Comparison of ENCODE assay signal across 19 mouse cellular contexts in the genomic region with DNA sequence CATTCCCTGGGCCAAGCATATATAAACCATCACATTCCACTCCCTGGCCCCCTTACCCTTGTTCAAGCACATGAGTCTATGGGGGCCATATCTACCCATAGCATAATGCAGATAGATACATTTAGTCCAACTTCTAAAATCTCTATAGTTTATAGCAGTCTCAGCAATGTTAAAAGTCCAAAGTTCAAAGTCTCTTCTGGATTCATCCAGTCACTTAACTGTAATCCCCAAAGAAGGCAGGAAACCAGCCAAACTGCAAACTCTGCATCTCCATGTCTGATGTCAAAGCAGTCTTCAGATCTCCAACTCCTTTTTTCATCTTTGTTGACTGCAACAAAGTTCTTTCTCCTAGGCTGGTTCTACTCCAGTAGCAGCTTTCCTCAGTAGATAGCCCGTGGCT. TPM values are rescaled to one million over a fixed set of nuclear protein-coding genes. Genes with fewer than 3 reads are reported as not detected.
A peak's percentile ranks its signal among the peaks of the same experiment; 100 is the strongest.
DNase-seq lines count a peak whose midpoint lies in the region; ATAC-seq and TF ChIP-seq lines count a peak whose summit lies in the region.
"Had no signal": no experiment of that assay in that cellular context is flagged by ENCODE, and none has a peak within 500 bp of the region (broad histone marks: within the 10 kb centered on the region; RNA-seq: fewer than 3 reads in every experiment).

No protein-coding gene starts in this region.

- no peak overlapping the region for H3K4me2 ChIP-seq in intestine, embryonic 16.5 days (ENCODE audit: low read depth, low read length)
- H3K4me2 ChIP-seq in intestine, embryonic 15.5 days (replicated peaks) = no peak overlapping the region
- H3K4me2 ChIP-seq in liver, postnatal 0 days (ENCODE audit: low read depth, low read length) = no peak overlapping the region
- H3K4me2 ChIP-seq in intestine, postnatal 0 days (replicated peaks; ENCODE audit: low read depth) = no peak overlapping the region
- H3K4me2 ChIP-seq: forebrain, embryonic 13.5 days; forebrain, embryonic 15.5 days had no signal

- no peak for TF ChIP-seq CTCF in liver, adult 2 months (IDR thresholded peaks at IDR 0.05; ENCODE audit: low read depth, low read length)
- no peak for TF ChIP-seq CTCF in liver, postnatal 0 days (IDR thresholded peaks at IDR 0.05; ENCODE audit: low read depth)
- TF ChIP-seq CTCF in intestine, postnatal 0 days (IDR thresholded peaks at IDR 0.05; ENCODE audit: low read depth) = no peak

- H3K27ac ChIP-seq in intestine, embryonic 16.5 days (ENCODE audit: low read length) = no peak overlapping the region
- no peak overlapping the region for H3K27ac ChIP-seq in intestine, embryonic 15.5 days
- H3K27ac ChIP-seq in liver, adult 2 months (replicated peaks; ENCODE audit: insufficient read depth, low read depth, low read length) = no peak overlapping the region
- H3K27ac ChIP-seq in liver, postnatal 0 days (ENCODE audit: low read depth) = no peak overlapping the region
- no peak overlapping the region for H3K27ac ChIP-seq in intestine, postnatal 0 days (ENCODE audit: low read depth, low read length)
- H3K27ac ChIP-seq: forebrain, embryonic 13.5 days; forebrain, embryonic 15.5 days had no signal

- H3K9me3 ChIP-seq in intestine, embryonic 16.5 days (ENCODE audit: control insufficient read depth, low read length) = no peaks in the 10 kb centered on the region
- no peaks in the 10 kb centered on the region for H3K9me3 ChIP-seq in intestine, embryonic 15.5 days
- H3K9me3 ChIP-seq in liver, postnatal 0 days (ENCODE audit: low read length) = no peaks in the 10 kb centered on the region
- H3K9me3 ChIP-seq in intestine, postnatal 0 days (ENCODE audit: control insufficient read depth) = no peaks in the 10 kb centered on the region
- H3K9me3 ChIP-seq: forebrain, embryonic 13.5 days; forebrain, embryonic 15.5 days had no signal

- peak; percentile 28 to 38 for DNase-seq in kidney, adult 8-10 months
- DNase-seq in kidney, postnatal 25 days = no peak
- peak; percentile 20 for DNase-seq in liver, adult 2 months (ENCODE audit: extremely low read depth, low read depth, low spot score)
- no peak for DNase-seq in liver, postnatal 0 days
- no peak for DNase-seq in right cerebral cortex, postnatal 14 days
- DNase-seq: adrenal gland, adult 8-10 months; adrenal gland, postnatal 14 days; adrenal gland, postnatal 36 days; cerebellum, adult 11-12 months; cerebellum, adult 2 months; cerebellum, adult 9-10 months; cerebellum, postnatal 10 days; cerebellum, postnatal 25 days; forebrain, postnatal 0 days had no signal

- no peaks in the 10 kb centered on the region for H3K79me2 ChIP-seq in liver, adult 2 months (ENCODE audit: control insufficient read depth, insufficient read depth, low read length)

- no peak for TF ChIP-seq POLR2A in liver, adult 2 months (IDR thresholded peaks at IDR 0.05; ENCODE audit: extremely low read depth, insufficient read depth, low read length)

- no peak overlapping the region for H3K4me3 ChIP-seq in intestine, embryonic 16.5 days (ENCODE audit: low read length)
- no peak overlapping the region for H3K4me3 ChIP-seq in intestine, embryonic 15.5 days (replicated peaks)
- no peak overlapping the region for H3K4me3 ChIP-seq in liver, adult 2 months (ENCODE audit: insufficient read depth, low read depth, low read length)
- no peak overlapping the region for H3K4me3 ChIP-seq in liver, postnatal 0 days (ENCODE audit: low read depth, low read length)
- H3K4me3 ChIP-seq in intestine, postnatal 0 days (ENCODE audit: low read depth, low read length) = no peak overlapping the region
- H3K4me3 ChIP-seq: forebrain, embryonic 13.5 days; forebrain, embryonic 15.5 days had no signal

- TF ChIP-seq EP300 in liver, postnatal 0 days (IDR thresholded peaks at IDR 0.05; ENCODE audit: low read depth) = no peak

- H3K27me3 ChIP-seq in intestine, embryonic 16.5 days (replicated peaks; ENCODE audit: control insufficient read depth, insufficient read depth, low read length) = no peaks in the 10 kb centered on the region
- no peaks in the 10 kb centered on the region for H3K27me3 ChIP-seq in intestine, embryonic 15.5 days (replicated peaks)
- no peaks in the 10 kb centered on the region for H3K27me3 ChIP-seq in liver, adult 2 months (ENCODE audit: control insufficient read depth, insufficient read depth, low read length)
- H3K27me3 ChIP-seq in liver, postnatal 0 days (ENCODE audit: insufficient read depth, low read length) = no peaks in the 10 kb centered on the region
- no peaks in the 10 kb centered on the region for H3K27me3 ChIP-seq in intestine, postnatal 0 days (replicated peaks; ENCODE audit: control insufficient read depth, insufficient read depth, low read length)
- H3K27me3 ChIP-seq: forebrain, embryonic 13.5 days; forebrain, embryonic 15.5 days had no signal

- H3K4me1 ChIP-seq in intestine, embryonic 16.5 days (ENCODE audit: control insufficient read depth, insufficient read depth, low read length) = no peaks in the 10 kb centered on the region
- no peaks in the 10 kb centered on the region for H3K4me1 ChIP-seq in intestine, embryonic 15.5 days (replicated peaks)
- H3K4me1 ChIP-seq in liver, adult 2 months (ENCODE audit: control insufficient read depth, insufficient read depth, low read length) = peaks cover 4% of the 10 kb centered on the region
- H3K4me1 ChIP-seq in liver, postnatal 0 days (ENCODE audit: insufficient read depth) = peaks cover 4% of the 10 kb centered on the region
- no peaks in the 10 kb centered on the region for H3K4me1 ChIP-seq in intestine, postnatal 0 days (replicated peaks; ENCODE audit: control insufficient read depth, insufficient read depth, low read length)
- H3K4me1 ChIP-seq: forebrain, embryonic 13.5 days; forebrain, embryonic 15.5 days had no signal

- ATAC-seq in intestine, embryonic 16.5 days = 0 out of 2 replicates have a peak, but pooled peaks have one; percentile 36
- no peak for ATAC-seq in intestine, embryonic 15.5 days
- no peak for ATAC-seq in liver, postnatal 0 days
- ATAC-seq in intestine, postnatal 0 days = peak; percentile 60
- ATAC-seq: forebrain, embryonic 13.5 days; forebrain, embryonic 15.5 days; forebrain, postnatal 0 days had no signal

- no peaks in the 10 kb centered on the region for H3K36me3 ChIP-seq in intestine, embryonic 16.5 days (ENCODE audit: control insufficient read depth, insufficient read depth, low read length)
- no peaks in the 10 kb centered on the region for H3K36me3 ChIP-seq in intestine, embryonic 15.5 days
- no peaks in the 10 kb centered on the region for H3K36me3 ChIP-seq in liver, adult 2 months (ENCODE audit: control insufficient read depth, insufficient read depth, low read length)
- no peaks in the 10 kb centered on the region for H3K36me3 ChIP-seq in liver, postnatal 0 days (replicated peaks; ENCODE audit: insufficient read depth, low read length)
- no peaks in the 10 kb centered on the region for H3K36me3 ChIP-seq in intestine, postnatal 0 days (ENCODE audit: control insufficient read depth, insufficient read depth)
- H3K36me3 ChIP-seq: forebrain, embryonic 15.5 days had no signal

- 89% methylated on average over 1 of the region's 1 CpGs for WGBS in intestine, embryonic 16.5 days
- 89% methylated on average over 1 of the region's 1 CpGs for WGBS in intestine, embryonic 15.5 days
- 95% methylated on average over 1 of the region's 1 CpGs for WGBS in liver, adult 2 months
- WGBS in liver, postnatal 0 days (ENCODE audit: insufficient replicate concordance) = 78% methylated on average over 1 of the region's 1 CpGs
- 90% methylated on average over 1 of the region's 1 CpGs for WGBS in intestine, postnatal 0 days

- H3K9ac ChIP-seq in intestine, embryonic 16.5 days (ENCODE audit: low read depth, low read length) = no peak overlapping the region
- no peak overlapping the region for H3K9ac ChIP-seq in intestine, embryonic 15.5 days
- H3K9ac ChIP-seq in liver, adult 2 months (ENCODE audit: low read depth, low read length) = no peak overlapping the region
- no peak overlapping the region for H3K9ac ChIP-seq in liver, postnatal 0 days (replicated peaks)
- no peak overlapping the region for H3K9ac ChIP-seq in intestine, postnatal 0 days (ENCODE audit: low read depth, low read length)
- H3K9ac ChIP-seq: forebrain, embryonic 13.5 days; forebrain, embryonic 15.5 days; forebrain, postnatal 0 days had no signal

RNA-seq across cellular contexts. Expression of a gene that starts 38.0 kb away (rescaled TPM):
- 4.5 and 5.4 TPM in 2 replicates for polyA plus RNA-seq in intestine, embryonic 16.5 days (2015; fragmentation: Nextera tagmentation; extraction: Ambion mirVana)
- 7.8 and 8.8 TPM in 2 replicates for polyA plus RNA-seq in intestine, embryonic 15.5 days (2015; fragmentation: Nextera tagmentation; extraction: Ambion mirVana)
- 8.5 and 8.7 TPM in 2 replicates for total RNA-seq in liver, adult 2 months (2014; rRNA removed)
- polyA plus RNA-seq in liver, adult 2 months (2012; rRNA removed) = 8.4 and 8.6 TPM in 2 replicates
- 2.7 TPM in 2 replicates for polyA plus RNA-seq in liver, postnatal 0 days (2015; fragmentation: Nextera tagmentation; extraction: Ambion mirVana)
- polyA plus RNA-seq in intestine, postnatal 0 days (2015; fragmentation: Nextera tagmentation; extraction: Ambion mirVana) = 5.0 and 5.7 TPM in 2 replicates

Comparison
In these comparisons a context has a peak if more than half of its experiments do, and no peak if none do; other contexts are left out.
1. ATAC-seq: peak in intestine, embryonic 16.5 days (single experiment) and intestine, postnatal 0 days (single experiment); none in intestine, embryonic 15.5 days (single experiment) and liver, postnatal 0 days (single experiment).
2. DNase-seq: peak in kidney, adult 8-10 months (2 of 2) and liver, adult 2 months (single experiment); none in kidney, postnatal 25 days (0 of 2), liver, postnatal 0 days (single experiment) and right cerebral cortex, postnatal 14 days (single experiment).